Mouse (Mus musculus) liver, adult 2 months (tissue): ENCODE data around the gene Msto1. TPM values are rescaled to one million over a fixed set of nuclear protein-coding genes. Genes with fewer than 3 reads are reported as not detected.
"Not testable (repeated sequence)": the region's sequence is repeated elsewhere in the genome, so short reads cannot be mapped to it uniquely, and the experiment has no call there.

Experiments
- DNase-seq: peaks from one replicate; pipeline ENCODE4 v3.0.0-alpha.2; 2011; ENCODE audit warnings: low read depth, low spot score; ENCODE audit errors: extremely low read depth
- H3K27ac ChIP-seq: fragments of 200-500 bp; replicated peaks from 2 replicates; pipeline ENCODE4 v1.5.1; 2012; ENCODE audit warnings: low read depth, mild to moderate bottlenecking, control low read depth, inconsistent platforms, low read length; ENCODE audit not compliant: insufficient read depth
- H3K27me3 ChIP-seq: fragments of 200-500 bp; 2 replicates; pipeline ENCODE4 v1.6.1; 2012; ENCODE audit warnings: mild to moderate bottlenecking, moderate library complexity, low read length, inconsistent platforms; ENCODE audit not compliant: control insufficient read depth, insufficient read depth
- H3K36me3 ChIP-seq: fragments of 200-500 bp; 2 replicates; pipeline ENCODE4 v1.6.1; 2012; ENCODE audit warnings: low read length, inconsistent platforms; ENCODE audit not compliant: control insufficient read depth, insufficient read depth
- H3K4me1 ChIP-seq: fragments of 200-500 bp; 2 replicates; pipeline ENCODE4 v1.6.1; 2011; ENCODE audit warnings: low read length; ENCODE audit not compliant: control insufficient read depth, insufficient read depth
- H3K4me3 ChIP-seq: fragments of 200-500 bp; 2 replicates; pipeline ENCODE4 v1.5.1; 2011; ENCODE audit warnings: low read depth, mild to moderate bottlenecking, control low read depth, low read length, moderate library complexity; ENCODE audit not compliant: insufficient read depth
- H3K79me2 ChIP-seq: fragments of 200-500 bp; 2 replicates; pipeline ENCODE4 v1.6.1; 2012; ENCODE audit warnings: inconsistent platforms, mild to moderate bottlenecking, low read length, moderate library complexity; ENCODE audit not compliant: control insufficient read depth, insufficient read depth
- H3K9ac ChIP-seq: fragments of 200-500 bp; 2 replicates; pipeline ENCODE4 v1.6.1; 2012; ENCODE audit warnings: low read depth, mild to moderate bottlenecking, control low read depth, inconsistent platforms, low read length
- CTCF ChIP-seq: fragments of 200-500 bp; IDR thresholded peaks from 2 replicates; pipeline ENCODE4 v1.5.1; 2011; ENCODE audit warnings: low read depth, low read length, control low read depth
- POLR2A ChIP-seq: fragments of 200-500 bp; IDR thresholded peaks from 2 replicates; pipeline ENCODE4 v1.6.1; 2011; ENCODE audit warnings: low read length, control low read depth; ENCODE audit not compliant: insufficient read depth; ENCODE audit errors: extremely low read depth
- WGBS: fragments of 180-500 bp; shearing (Covaris S2); methylation state at CpG from one replicate; pipeline ENCODE4 v1.1.7; 2018; 5-methylcytosine and 5-hydroxymethylcytosine counted together
- polyA plus RNA-seq: library from polyadenylated mRNA; depleted of rRNA; stranded (reverse); fragments of >200 nt; gene quantifications from 2 replicates; pipeline ENCODE4 v1.2.3, GENCODE M21; 2012; rRNA removed
- total RNA-seq: library from RNA; depleted of rRNA; stranded (reverse); fragments of >200 nt; gene quantifications from 2 replicates; pipeline ENCODE4 v1.2.3, GENCODE M21; 2014; rRNA removed

The Msto1 gene
- total and polyA plus RNA-seq, 2 experiments = 5.6 to 15.4 TPM

DNA sequence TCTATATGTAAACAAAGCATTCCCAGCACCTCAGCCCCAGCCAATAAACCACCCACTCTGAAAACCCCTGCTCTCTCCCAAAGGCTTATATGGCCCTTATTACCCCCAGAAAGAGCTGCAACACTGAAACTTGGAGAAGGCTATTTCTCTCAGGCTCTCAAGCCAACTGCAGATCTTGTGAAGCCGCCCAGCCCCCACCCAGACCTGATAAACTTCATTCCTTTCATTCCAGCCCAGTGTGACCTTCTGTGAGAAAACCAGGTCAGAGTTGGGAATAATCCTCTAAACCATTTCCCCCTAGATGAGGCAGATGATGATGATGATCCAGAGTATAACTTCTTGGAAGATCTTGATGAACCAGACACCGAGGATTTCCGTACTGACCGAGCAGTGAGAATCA is 45.4 kb downstream of the Msto1 start:
- not testable (repeated sequence) for H3K27ac ChIP-seq, H3K27me3 ChIP-seq, DNase-seq, H3K79me2 ChIP-seq, H3K9ac ChIP-seq, H3K4me1 ChIP-seq, H3K4me3 ChIP-seq
- peaks cover 14% of the 10 kb centered on the region for H3K36me3 ChIP-seq
- WGBS = no CpG with 5 or more reads among the region's 4 CpGs

DNA sequence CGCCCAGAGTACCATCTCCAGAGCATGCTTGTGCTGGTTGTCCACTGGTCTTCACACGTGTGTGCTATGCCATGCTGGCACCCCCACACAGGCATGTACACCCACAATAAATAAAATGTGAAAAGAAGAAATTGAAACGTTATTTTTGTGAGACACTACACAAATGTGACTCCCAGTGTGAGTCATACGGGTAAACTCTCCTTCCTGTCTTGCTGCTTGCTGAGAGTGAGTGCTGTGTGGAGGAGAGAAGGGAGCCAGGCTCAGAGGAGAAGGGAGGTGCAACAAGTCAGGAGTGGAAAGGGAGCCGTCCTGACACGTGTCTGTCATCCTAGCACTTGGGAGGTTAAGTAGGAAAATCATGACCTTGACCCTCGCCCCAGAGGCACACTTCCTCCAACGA is 46.6 kb downstream of the Msto1 start:
- not testable (repeated sequence) for H3K4me3 ChIP-seq, H3K27me3 ChIP-seq, DNase-seq, H3K79me2 ChIP-seq, H3K4me1 ChIP-seq, H3K27ac ChIP-seq, H3K9ac ChIP-seq
- WGBS = no CpG with 5 or more reads among the region's 8 CpGs
- peaks cover 24% of the 10 kb centered on the region for H3K36me3 ChIP-seq

- not testable (repeated sequence) for H3K9ac ChIP-seq, DNase-seq, H3K4me3 ChIP-seq, H3K79me2 ChIP-seq, H3K27ac ChIP-seq, H3K4me1 ChIP-seq, H3K27me3 ChIP-seq
- no CpG with 5 or more reads among the region's 3 CpGs for WGBS
- H3K36me3 ChIP-seq = peaks cover 28% of the 10 kb centered on the region
Measured at GRCm38 (mm10) chr3:88866735-88867134, 47.1 kb downstream of the Msto1 start.

DNA sequence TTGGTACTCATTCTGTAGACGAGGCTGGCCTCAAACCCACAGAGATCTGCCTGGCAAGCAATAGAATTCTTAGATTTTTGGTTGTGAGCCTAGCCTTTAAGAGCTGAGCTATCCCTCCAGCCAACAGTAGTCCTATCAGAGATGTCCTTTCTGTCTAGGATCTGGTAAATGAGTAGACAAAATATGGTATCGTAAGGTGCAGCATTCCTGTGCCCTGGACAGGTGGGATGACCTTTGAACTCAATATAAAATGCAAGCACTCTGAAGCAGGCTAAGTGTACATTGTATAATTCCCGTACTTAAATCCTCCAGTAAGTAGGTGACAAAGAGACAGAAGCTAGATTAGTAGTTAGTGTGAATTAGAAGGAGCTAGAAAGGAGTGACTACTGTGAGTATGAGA is 51.7 kb downstream of the Msto1 start:
- DNase-seq = no peak
- WGBS = 92% methylated on average over 3 of the region's 3 CpGs
- Histone ChIP-seq H3K4me1 (no peaks in the 10 kb centered on the region), H3K36me3 (peaks cover 66% of the 10 kb centered on the region), H3K79me2 (no peaks in the 10 kb centered on the region), H3K27me3 (no peaks in the 10 kb centered on the region), H3K27ac (no peak overlapping the region), H3K9ac (no peak overlapping the region), H3K4me3 (no peak overlapping the region)
- TF ChIP-seq CTCF (no peak), POLR2A (no peak)

- Histone ChIP-seq H3K27me3 (no peaks in the 10 kb centered on the region), H3K36me3 (peaks cover 52% of the 10 kb centered on the region), H3K27ac (no peak overlapping the region), H3K9ac (no peak overlapping the region), H3K79me2 (no peaks in the 10 kb centered on the region), H3K4me1 (no peaks in the 10 kb centered on the region), H3K4me3 (no peak overlapping the region)
- no peak for DNase-seq
- TF ChIP-seq CTCF (no peak), POLR2A (no peak)
- 87% methylated on average over 6 of the region's 6 CpGs for WGBS
Measured at GRCm38 (mm10) chr3:88855837-88856236, 58.0 kb downstream of the Msto1 start.

Other genes with a start within 250 kb of the Msto1 start
- 32.9 and 34.7 TPM in 2 replicates for gene Khdc4, start 228.2 kb downstream of the Msto1 start, total RNA-seq
- gene Khdc4, start 228.2 kb downstream of the Msto1 start, polyA plus RNA-seq = 23.8 and 39.7 TPM in 2 replicates
- 18.0 and 19.9 TPM in 2 replicates for gene Rit1, start 197.2 kb downstream of the Msto1 start, total RNA-seq
- 14.4 and 14.8 TPM in 2 replicates for gene Rit1, start 197.2 kb downstream of the Msto1 start, polyA plus RNA-seq
- 1.6 and 1.9 TPM in 2 replicates for gene Syt11, start 138.8 kb downstream of the Msto1 start, total RNA-seq
- 0.92 and 2.4 TPM in 2 replicates for gene Syt11, start 138.8 kb downstream of the Msto1 start, polyA plus RNA-seq
- 5.3 and 5.6 TPM in 2 replicates for gene Gon4l, start 78.8 kb downstream of the Msto1 start, total RNA-seq
- 4.2 and 4.9 TPM in 2 replicates for gene Gon4l, start 78.8 kb downstream of the Msto1 start, polyA plus RNA-seq
- 11.8 and 14.4 TPM in 2 replicates for gene Ash1l, start 36.6 kb upstream of the Msto1 start, total RNA-seq
- gene Ash1l, start 36.6 kb upstream of the Msto1 start, polyA plus RNA-seq = 3.3 and 3.9 TPM in 2 replicates
- gene Dap3, start 37.2 kb upstream of the Msto1 start, total RNA-seq = 50.6 and 66.8 TPM in 2 replicates
- gene Dap3, start 37.2 kb upstream of the Msto1 start, polyA plus RNA-seq = 21.8 and 32.6 TPM in 2 replicates
- 4.0 and 4.8 TPM in 2 replicates for gene Rusc1, start 179.3 kb upstream of the Msto1 start, total RNA-seq
- gene Rusc1, start 179.3 kb upstream of the Msto1 start, polyA plus RNA-seq = 14.0 and 18.3 TPM in 2 replicates
- not detected in 2 replicates for gene Gm43738, start 187.1 kb upstream of the Msto1 start, total RNA-seq
- 0.05 TPM in 1 of 2 replicates, not detected in the other for gene Gm43738, start 187.1 kb upstream of the Msto1 start, polyA plus RNA-seq
- gene Fdps, start 188.0 kb upstream of the Msto1 start, total RNA-seq = 467 and 510 TPM in 2 replicates
- gene Fdps, start 188.0 kb upstream of the Msto1 start, polyA plus RNA-seq = 388 and 397 TPM in 2 replicates
- 69.7 and 91.1 TPM in 2 replicates for gene Pklr, start 222.1 kb upstream of the Msto1 start, total RNA-seq
- gene Pklr, start 222.1 kb upstream of the Msto1 start, polyA plus RNA-seq = 387 and 512 TPM in 2 replicates
- 0.09 and 0.20 TPM in 2 replicates for gene Hcn3, start 246.2 kb upstream of the Msto1 start, total RNA-seq
- 0.19 and 0.44 TPM in 2 replicates for gene Hcn3, start 246.2 kb upstream of the Msto1 start, polyA plus RNA-seq